Mouse (Mus musculus): ENCODE data around the gene Hcrt.

Hcrt gene

GRCm38 (mm10) chr11:100713735-100714533 lies 48.8 kb downstream of the Hcrt start, which contains the start of gene Hspb9:
Gene Hspb9, plus strand, starts transcription at chr11:100713850.
- intact Hi-C loops (cut with DNase I): loop anchor here (5.0 kb wide), 2 partner anchors 33 to 48 kb away; partner anchors contain the start of gene Hcrt

GRCm38 (mm10) chr11:100713174-100713573 lies 49.6 kb downstream of the Hcrt start:
- intact Hi-C loops (cut with DNase I): loop anchor here (5.0 kb wide), 2 partner anchors 34 to 49 kb away; partner anchors contain the start of gene Hcrt

- intact Hi-C loops (cut with DNase I): loop anchor here (5.0 kb wide), 2 partner anchors 35 to 50 kb away; partner anchors contain the start of gene Hcrt
Measured at GRCm38 (mm10) chr11:100711783-100712615, 50.7 kb downstream of the Hcrt start, which contains the start of gene Kat2a. Gene Kat2a, minus strand, starts transcription at chr11:100712465.

Measured in adrenal gland (tissue).